Mouse (Mus musculus) kidney, adult 2 months (tissue): ENCODE data around the gene Jup.

ENCODE experiments used
- CTCF ChIP-seq: fragments of 200-500 bp; conservative IDR thresholded peaks from 2 replicates; pipeline ENCODE4 v1.5.1; 2011; ENCODE audit warnings: low read depth, mild to moderate bottlenecking, control low read depth, low read length, moderate library complexity, mixed read lengths; ENCODE audit not compliant: insufficient read depth, insufficient read length
- POLR2A ChIP-seq: fragments of 200-500 bp; IDR thresholded peaks from one replicate; pipeline ENCODE4 v1.6.1; 2011; ENCODE audit warnings: low read depth, low read length, control low read depth

DNA sequence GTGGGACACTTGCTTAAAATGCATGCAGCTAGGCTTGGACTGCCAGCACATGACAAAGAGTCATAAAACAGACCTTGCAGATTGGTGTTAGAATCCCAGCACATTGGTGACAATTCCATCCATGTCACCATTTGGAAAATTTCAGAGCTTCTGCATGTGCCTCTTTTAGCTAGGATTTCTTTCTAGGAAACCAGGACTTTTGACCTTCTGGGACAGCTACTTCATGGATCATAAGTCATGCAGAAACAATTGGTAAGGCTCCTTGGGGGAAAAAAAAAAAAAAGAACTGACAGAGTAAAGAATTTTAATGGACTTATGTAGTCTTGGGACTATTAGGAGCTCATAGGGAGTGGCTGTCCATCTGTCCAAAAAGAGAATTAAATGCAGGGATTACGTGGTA, 40.3 kb upstream of the Jup start:
- no peak for TF ChIP-seq CTCF
- TF ChIP-seq POLR2A, result no peak
